Mouse (Mus musculus) T-helper 17 cell (primary cell): ENCODE measurements at regions not wholly inside any gene's neighbourhood (a gene's known extent, or its start where the extent isn't known, plus 50 kb on each side); places are given as distances from the start of the nearest gene placed in this dataset.

ENCODE experiments used
- in situ Hi-C, 2 experiments: fragments of 300-600 bp; cut with MboI, MseI; formaldehyde crosslinking; loops; 1 replicate in 1 of 2; 2 replicates in 1 of 2; pipeline ENCODE4 v1.15.1; 2025; ENCODE audit warnings: high pct_unique_total_duplicates in 2 of 2

GRCm38 (mm10) chr8:30482956-30483355 is 2945.6 kb upstream of the 5930422O12Rik start:
- in situ Hi-C loops, result no loop called here

GRCm38 (mm10) chr8:30494851-30495355 is 2933.6 kb upstream of the 5930422O12Rik start:
- in situ Hi-C loops, result no loop called here

- in situ Hi-C loops, result no loop called here
These were observed 2926.3 kb upstream of the 5930422O12Rik start for GRCm38 (mm10) chr8:30502164-30502563.

- in situ Hi-C loops, result no loop called here
These were observed 2917.2 kb upstream of the 5930422O12Rik start for GRCm38 (mm10) chr8:30511358-30511757.

- in situ Hi-C loops, result no loop called here
These were observed 2905.6 kb upstream of the 5930422O12Rik start for GRCm38 (mm10) chr8:30522806-30523462.

- in situ Hi-C loops, result no loop called here
These were observed 2895.5 kb upstream of the 5930422O12Rik start for GRCm38 (mm10) chr8:30532862-30533500.

GRCm38 (mm10) chr8:30533501-30533870 is 2895.0 kb upstream of the 5930422O12Rik start:
- in situ Hi-C loops, result no loop called here

GRCm38 (mm10) chr8:30535450-30535849 is 2893.1 kb upstream of the 5930422O12Rik start:
- in situ Hi-C loops, result no loop called here

- in situ Hi-C loops, result no loop called here
These were observed 2886.3 kb upstream of the 5930422O12Rik start for GRCm38 (mm10) chr8:30542196-30542595.

GRCm38 (mm10) chr8:30547820-30548219 is 2880.7 kb upstream of the 5930422O12Rik start:
- in situ Hi-C loops, result no loop called here

GRCm38 (mm10) chr8:30551051-30551450 is 2877.5 kb upstream of the 5930422O12Rik start:
- in situ Hi-C loops, result no loop called here

GRCm38 (mm10) chr8:30557429-30557828 is 2871.1 kb upstream of the 5930422O12Rik start:
- in situ Hi-C loops, result no loop called here

- in situ Hi-C loops, result no loop called here
These were observed 2866.9 kb upstream of the 5930422O12Rik start for GRCm38 (mm10) chr8:30561323-30562207.

GRCm38 (mm10) chr8:30569799-30570198 is 2858.7 kb upstream of the 5930422O12Rik start:
- in situ Hi-C loops, result no loop called here

GRCm38 (mm10) chr8:30570547-30570946 is 2858.0 kb upstream of the 5930422O12Rik start:
- in situ Hi-C loops, result no loop called here

GRCm38 (mm10) chr8:30587508-30587907 is 2841.0 kb upstream of the 5930422O12Rik start:
- in situ Hi-C loops, result no loop called here

GRCm38 (mm10) chr8:30602421-30602820 is 2826.1 kb upstream of the 5930422O12Rik start:
- in situ Hi-C loops, result no loop called here

GRCm38 (mm10) chr8:30630332-30630731 is 2798.2 kb upstream of the 5930422O12Rik start:
- in situ Hi-C loops, result no loop called here

- in situ Hi-C loops, result no loop called here
These were observed 2791.7 kb upstream of the 5930422O12Rik start for GRCm38 (mm10) chr8:30636791-30637190.

GRCm38 (mm10) chr8:30642866-30643690 is 2785.4 kb upstream of the 5930422O12Rik start:
- in situ Hi-C loops, result no loop called here

- in situ Hi-C loops, result no loop called here
These were observed 2780.0 kb upstream of the 5930422O12Rik start for GRCm38 (mm10) chr8:30648497-30648896.
